Mouse (Mus musculus) stomach, postnatal 0 days (tissue): ENCODE results near the gene Megf8.

Source experiments
- CTCF ChIP-seq: IDR thresholded peaks from 2 replicates; pipeline ENCODE4 v1.5.1; 2016; ENCODE audit warnings: antibody characterized with exemption, low read depth, mild to moderate bottlenecking, moderate library complexity
- EP300 ChIP-seq: optimal IDR thresholded peaks from 2 replicates; pipeline ENCODE3; 2016; ENCODE audit warnings: antibody characterized with exemption

GRCm38 (mm10) chr7:25411861-25412260 lies 94.9 kb downstream of the Megf8 start:
- no peak for TF ChIP-seq EP300
- TF ChIP-seq CTCF: no peak
